Mouse (Mus musculus) MEL (cell line): Measurements from ENCODE around the gene Asphd1. TPM values are rescaled to one million over a fixed set of nuclear protein-coding genes. Genes with fewer than 3 reads are reported as not detected.

ENCODE experiments used
- DNase-seq: peaks from one replicate; pipeline ENCODE4 v3.0.0; 2011; ENCODE audit warnings: low read depth, low spot score
- H3K27ac ChIP-seq: 2 replicates; pipeline ENCODE4 v1.5.1; 2012; ENCODE audit warnings: low read depth, mild to moderate bottlenecking, control low read depth, low read length, moderate library complexity; ENCODE audit not compliant: control insufficient read depth
- H3K27me3 ChIP-seq, 2 experiments: fragments of 150-350 bp in 1 of 2; sonication (generic) in 1 of 2; 2 replicates each; pipeline ENCODE4 v1.6.1; 2012; ENCODE audit warnings: low read length in 2 of 2, mild to moderate bottlenecking in 2 of 2, improper control_type of control experiment in 1 of 2, moderate library complexity in 1 of 2; ENCODE audit not compliant: insufficient read depth in 2 of 2, control insufficient read depth in 1 of 2
- H3K36me3 ChIP-seq, 2 experiments: 2 replicates each; pipeline ENCODE4 v1.6.1; 2012 to 2014; ENCODE audit warnings: low read length in 2 of 2, improper control_type of control experiment in 1 of 2, inconsistent platforms in 1 of 2, mild to moderate bottlenecking in 1 of 2; ENCODE audit not compliant: insufficient read depth in 2 of 2, control insufficient read depth in 1 of 2
- H3K4me1 ChIP-seq, 2 experiments: fragments of 150-350 bp in 1 of 2; sonication (generic) in 1 of 2; 2 replicates each; pipeline ENCODE4 v1.6.1; 2012; ENCODE audit warnings: low read length in 2 of 2, improper control_type of control experiment in 1 of 2, mild to moderate bottlenecking in 1 of 2; ENCODE audit not compliant: insufficient read depth in 2 of 2, control insufficient read depth in 1 of 2
- H3K4me3 ChIP-seq, 2 experiments: fragments of 150-350 bp in 1 of 2; sonication (generic) in 1 of 2; 2 replicates each; pipeline ENCODE4 v1.5.1; 2012; ENCODE audit warnings: low read depth in 2 of 2, low read length in 2 of 2, mild to moderate bottlenecking in 2 of 2, moderate library complexity in 2 of 2, control low read depth in 1 of 2, improper control_type of control experiment in 1 of 2; ENCODE audit not compliant: control insufficient read depth in 1 of 2, insufficient read depth in 1 of 2
- H3K79me2 ChIP-seq: 2 replicates; pipeline ENCODE4 v1.6.1; 2012; ENCODE audit warnings: mild to moderate bottlenecking, low read length, moderate library complexity; ENCODE audit not compliant: control insufficient read depth, poor library complexity, insufficient read depth
- H3K9ac ChIP-seq: 2 replicates; pipeline ENCODE4 v1.6.1; 2012; ENCODE audit warnings: low read depth, mild to moderate bottlenecking, control low read depth, low read length, moderate library complexity; ENCODE audit not compliant: control insufficient read depth, poor library complexity, severe bottlenecking
- H3K9me3 ChIP-seq: fragments of 150-350 bp; sonication (generic); replicated peaks from 2 replicates; pipeline ENCODE4 v1.6.1; 2012; ENCODE audit warnings: mild to moderate bottlenecking, low read length, improper control_type of control experiment, moderate library complexity; ENCODE audit not compliant: insufficient read depth
- EP300 ChIP-seq, 2 experiments: IDR thresholded peaks; 2 replicates each; pipeline ENCODE4 v1.6.1; 2011; ENCODE audit warnings: improper control_type of control experiment in 2 of 2, low read length in 2 of 2, low read depth in 1 of 2, mild to moderate bottlenecking in 1 of 2
- ETS1 ChIP-seq: IDR thresholded peaks from 2 replicates; pipeline ENCODE4 v1.6.1; 2012; ENCODE audit warnings: low read depth, mild to moderate bottlenecking, inconsistent platforms, low read length, improper control_type of control experiment, moderate library complexity
- GABPA ChIP-seq: IDR thresholded peaks from 2 replicates; pipeline ENCODE4 v1.6.1; 2012; ENCODE audit warnings: low read depth, mild to moderate bottlenecking, inconsistent platforms, low read length, improper control_type of control experiment, moderate library complexity
- GATA1 ChIP-seq: IDR thresholded peaks from 2 replicates; pipeline ENCODE4 v1.6.1; 2011; ENCODE audit warnings: low read depth, low read length, improper control_type of control experiment
- HCFC1 ChIP-seq: IDR thresholded peaks from 2 replicates; pipeline ENCODE4 v1.6.1; 2012; ENCODE audit warnings: low read depth, mild to moderate bottlenecking, inconsistent platforms, low read length, improper control_type of control experiment, moderate library complexity
- KAT2A ChIP-seq: conservative IDR thresholded peaks from 2 replicates; pipeline ENCODE4 v1.6.1; 2012; ENCODE audit warnings: low read depth, low read length, improper control_type of control experiment, inconsistent platforms
- MAX ChIP-seq: IDR thresholded peaks from 2 replicates; pipeline ENCODE4 v1.6.1; 2011; ENCODE audit warnings: low read length, improper control_type of control experiment
- MEF2A ChIP-seq: IDR thresholded peaks from 2 replicates; pipeline ENCODE4 v1.6.1; 2014; ENCODE audit warnings: low read depth, mild to moderate bottlenecking, inconsistent platforms, low read length, improper control_type of control experiment; ENCODE audit not compliant: poor library complexity, insufficient replicate concordance, severe bottlenecking; ENCODE audit errors: extremely low read depth
- NELFE ChIP-seq: IDR thresholded peaks from 2 replicates; pipeline ENCODE4 v1.6.1; 2011; ENCODE audit warnings: low read depth, low read length, improper control_type of control experiment
- NRF1 ChIP-seq: IDR thresholded peaks from 2 replicates; pipeline ENCODE4 v1.6.1; 2014; ENCODE audit warnings: low read depth, mild to moderate bottlenecking, inconsistent platforms, low read length, improper control_type of control experiment, moderate library complexity; ENCODE audit not compliant: poor library complexity, insufficient read depth, severe bottlenecking
- POLR2A ChIP-seq, 2 experiments: IDR thresholded peaks; 2 replicates each; pipeline ENCODE4 v1.6.1; 2011 to 2012; ENCODE audit warnings: low read length in 2 of 2, mild to moderate bottlenecking in 2 of 2, control low read depth in 1 of 2, improper control_type of control experiment in 1 of 2, low read depth in 1 of 2, moderate library complexity in 1 of 2; ENCODE audit not compliant: control insufficient read depth in 1 of 2, insufficient read depth in 1 of 2, poor library complexity in 1 of 2
- RCOR1 ChIP-seq: IDR thresholded peaks from 2 replicates; pipeline ENCODE4 v1.6.1; 2012; ENCODE audit warnings: low read depth, mild to moderate bottlenecking, inconsistent platforms, low read length, improper control_type of control experiment
- SIN3A ChIP-seq: IDR thresholded peaks from 2 replicates; pipeline ENCODE4 v1.6.1; 2012; ENCODE audit warnings: low read length, improper control_type of control experiment, inconsistent platforms
- SMC3 ChIP-seq: IDR thresholded peaks from 2 replicates; pipeline ENCODE4 v1.6.1; 2011; ENCODE audit warnings: low read depth, low read length, improper control_type of control experiment
- TAL1 ChIP-seq: IDR thresholded peaks from 2 replicates; pipeline ENCODE4 v1.6.1; 2012; ENCODE audit warnings: mild to moderate bottlenecking, inconsistent platforms, low read length, moderate library complexity, mixed read lengths
- UBTF ChIP-seq: IDR thresholded peaks from 2 replicates; pipeline ENCODE4 v1.6.1; 2012; ENCODE audit warnings: low read depth, mild to moderate bottlenecking, inconsistent platforms, low read length, improper control_type of control experiment, moderate library complexity, borderline replicate concordance; ENCODE audit not compliant: insufficient read depth
- USF1 ChIP-seq: IDR thresholded peaks from 2 replicates; pipeline ENCODE4 v1.6.1; 2014; ENCODE audit warnings: low read depth, mild to moderate bottlenecking, inconsistent platforms, low read length, improper control_type of control experiment, moderate library complexity
- USF2 ChIP-seq, 2 experiments: IDR thresholded peaks; 2 replicates each; pipeline ENCODE4 v1.6.1; 2011 to 2012; ENCODE audit warnings: improper control_type of control experiment in 2 of 2, low read length in 2 of 2, borderline replicate concordance in 1 of 2, inconsistent platforms in 1 of 2, low read depth in 1 of 2, mild to moderate bottlenecking in 1 of 2; ENCODE audit not compliant: insufficient read depth in 1 of 2
- ZNF384 ChIP-seq: IDR thresholded peaks from 2 replicates; pipeline ENCODE4 v1.6.1; 2012; ENCODE audit warnings: low read depth, mild to moderate bottlenecking, inconsistent platforms, low read length, improper control_type of control experiment
- polyA plus RNA-seq, 2 experiments: library from polyadenylated mRNA; stranded (reverse) in 1 of 2; unstranded in 1 of 2; fragments of >175 nt in 1 of 2; fragments of >200 nt in 1 of 2; gene quantifications; 2 replicates each; pipeline versions ENCODE4 v1.2.1 to v1.2.4; 2012; ENCODE audit warnings: low replicate concordance in 2 of 2, low read depth in 1 of 2; ENCODE audit not compliant: insufficient read length in 2 of 2, insufficient read depth in 1 of 2, missing spikeins in 1 of 2
- total RNA-seq: library from RNA; depleted of rRNA; stranded (reverse); fragments of 300-350 nt; gene quantifications from 2 replicates; pipeline ENCODE4 v1.2.3, GENCODE M21; 2012

Gene Asphd1
- total and polyA plus RNA-seq, 3 experiments, result 0.15 to 0.74 TPM; not detected in 1

DNA sequence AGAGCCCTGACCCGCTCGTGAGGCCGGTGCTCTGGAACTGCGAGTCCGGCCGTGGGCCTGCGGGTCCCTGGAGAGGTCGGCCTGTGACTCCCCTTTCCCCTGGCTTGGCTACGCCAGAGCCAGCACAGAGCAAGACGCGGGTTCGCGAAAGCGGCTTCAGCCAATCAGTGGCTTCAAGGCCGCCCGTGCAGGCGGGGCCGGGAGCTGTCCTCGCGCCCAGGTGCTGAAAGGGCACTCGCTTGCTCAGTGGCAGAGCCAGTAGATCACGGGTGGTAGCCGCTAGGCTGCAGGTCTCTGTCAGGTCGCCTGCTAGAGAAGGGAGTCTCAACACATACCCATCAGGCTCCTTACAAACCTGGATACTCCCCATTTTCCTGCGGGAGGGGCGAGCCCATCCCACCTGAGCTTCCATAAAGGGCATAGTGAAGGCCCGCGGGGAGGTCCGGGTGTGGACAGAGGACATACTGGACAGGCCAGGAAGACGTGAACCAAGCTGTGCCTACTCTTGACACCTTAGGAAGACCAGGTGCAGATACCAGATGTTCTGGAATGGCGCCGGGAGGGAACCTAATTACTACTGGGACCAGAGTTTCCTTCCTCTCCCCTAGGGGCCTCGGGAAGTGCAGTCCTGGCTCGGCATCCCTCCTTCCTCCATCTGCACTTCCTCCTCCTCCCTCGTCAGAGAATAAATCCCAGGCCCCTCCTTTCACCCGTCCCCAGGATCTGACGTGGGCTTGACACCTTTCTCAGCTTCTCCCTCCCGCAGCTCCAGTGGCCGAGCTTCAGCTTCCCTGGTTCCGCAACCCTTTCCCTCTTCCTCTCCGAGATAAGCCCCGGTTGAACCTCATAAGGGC is 638 bp upstream of the Asphd1 start, which contains the start of gene Sez6l2 (continued):
- TF ChIP-seq MEF2A (no peak), ETS1 (no peak), EP300 (IDR thresholded peaks at IDR 0.05; ENCODE audit: low read depth in 1 of 2, low read length in 2 of 2) (peak in 1 of 2 experiments; percentile 71; a peak in 2 of 4 replicates), USF2 (IDR thresholded peaks at IDR 0.05; ENCODE audit: borderline replicate concordance in 1 of 2, insufficient read depth in 1 of 2, low read depth in 1 of 2, low read length in 2 of 2) (no peak), POLR2A (IDR thresholded peaks at IDR 0.05; ENCODE audit: control insufficient read depth in 1 of 2, insufficient read depth in 1 of 2, low read depth in 1 of 2, low read length in 2 of 2, poor library complexity in 1 of 2) (no peak), USF1 (no peak), SMC3 (peak; percentile 45), GATA1 (no peak), SIN3A (peak; percentile 99)
- TF ChIP-seq, all 39 proteins: peak for 9

DNA sequence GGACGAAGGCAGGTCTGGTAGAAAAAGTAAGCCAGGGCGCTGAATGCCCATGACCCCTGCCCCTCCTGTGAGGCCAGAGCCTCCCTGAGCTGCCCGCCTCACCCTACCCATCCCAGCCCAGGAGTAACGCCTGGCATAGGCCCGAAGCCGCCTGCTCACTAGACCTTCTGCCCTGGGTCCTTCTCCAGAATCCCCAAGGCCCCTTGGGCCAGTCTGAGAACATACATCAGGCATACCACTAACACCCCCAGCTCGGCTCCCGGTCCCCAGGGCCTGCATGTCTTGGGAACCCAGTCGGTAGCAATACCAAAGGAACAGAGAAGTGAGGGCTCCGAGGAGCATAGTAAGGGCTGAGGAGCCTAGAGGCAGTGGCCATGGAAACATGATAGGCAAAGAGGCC is 756 bp downstream of the Asphd1 start:
- TF ChIP-seq NRF1 (no peak), UBTF (no peak), USF1 (no peak), RCOR1 (no peak), GABPA (no peak), HCFC1 (no peak), ZNF384 (no peak), TAL1 (no peak), KAT2A (no peak), MAX (no peak), POLR2A (IDR thresholded peaks at IDR 0.05; ENCODE audit: control insufficient read depth in 1 of 2, insufficient read depth in 1 of 2, low read depth in 1 of 2, low read length in 2 of 2, poor library complexity in 1 of 2) (no peak), NELFE (no peak)
- TF ChIP-seq, all 39 proteins: peak for 0
- H3K4me1 ChIP-seq, result peaks cover 0 to 9% of the 10 kb centered on the region in 2 experiments; a peak in 2 of 4 replicates
- no peaks in the 10 kb centered on the region; a peak in 1 of 4 replicates for H3K36me3 ChIP-seq
- H3K4me3 ChIP-seq, result no peak overlapping the region
- DNase-seq, result no peak
- no peaks in the 10 kb centered on the region for H3K9me3 ChIP-seq
- no peaks in the 10 kb centered on the region for H3K79me2 ChIP-seq
- no peak overlapping the region for H3K9ac ChIP-seq
- no peak overlapping the region for H3K27ac ChIP-seq
- no peaks in the 10 kb centered on the region for H3K27me3 ChIP-seq
